Mouse (Mus musculus): Measurements from ENCODE around the gene Rab37. TPM values are rescaled to one million over a fixed set of nuclear protein-coding genes. Genes with fewer than 3 reads are reported as not detected.

Gene Rab37
- polyA plus RNA-seq, 1 experiment: 44.4 TPM

GRCm38 (mm10) chr11:115172825-115173287 lies 81.6 kb downstream of the Rab37 start:
- H3K27me3 ChIP-seq (ENCODE audit: control insufficient read depth, insufficient read depth, low read length): no peaks in the 10 kb centered on the region
- no peak overlapping the region for H3K4me3 ChIP-seq (replicated peaks; ENCODE audit: insufficient read depth, low read depth, low read length)
- 63% methylated on average over 4 of the region's 4 CpGs for WGBS
- peaks cover 23% of the 10 kb centered on the region for H3K4me1 ChIP-seq (ENCODE audit: control insufficient read depth, insufficient read depth, low read length)
- TF ChIP-seq POLR2A (IDR thresholded peaks at IDR 0.05; ENCODE audit: borderline replicate concordance, insufficient read depth, low read length) (no peak), CTCF (IDR thresholded peaks at IDR 0.05; ENCODE audit: borderline replicate concordance, insufficient read depth, low read depth, low read length) (no peak)
- H3K27ac ChIP-seq (ENCODE audit: insufficient read depth, low read length): no peak overlapping the region
- DNase-seq: no peak

GRCm38 (mm10) chr11:115173549-115174339 lies 82.5 kb downstream of the Rab37 start:
- Histone ChIP-seq H3K27ac (ENCODE audit: insufficient read depth, low read length) (no peak overlapping the region), H3K27me3 (ENCODE audit: control insufficient read depth, insufficient read depth, low read length) (no peaks in the 10 kb centered on the region), H3K4me1 (ENCODE audit: control insufficient read depth, insufficient read depth, low read length) (peaks cover 23% of the 10 kb centered on the region), H3K4me3 (replicated peaks; ENCODE audit: insufficient read depth, low read depth, low read length) (no peak overlapping the region)
- WGBS: 44% methylated on average over 16 of the region's 16 CpGs
- TF ChIP-seq POLR2A (IDR thresholded peaks at IDR 0.05; ENCODE audit: borderline replicate concordance, insufficient read depth, low read length) (no peak), CTCF (IDR thresholded peaks at IDR 0.05; ENCODE audit: borderline replicate concordance, insufficient read depth, low read depth, low read length) (no peak)
- no peak for DNase-seq

GRCm38 (mm10) chr11:115176399-115177190 lies 85.4 kb downstream of the Rab37 start:
- H3K4me1 ChIP-seq (ENCODE audit: control insufficient read depth, insufficient read depth, low read length): peaks cover 19% of the 10 kb centered on the region
- TF ChIP-seq POLR2A (IDR thresholded peaks at IDR 0.05; ENCODE audit: borderline replicate concordance, insufficient read depth, low read length) (no peak), CTCF (IDR thresholded peaks at IDR 0.05; ENCODE audit: borderline replicate concordance, insufficient read depth, low read depth, low read length) (no peak)
- H3K4me3 ChIP-seq (replicated peaks; ENCODE audit: insufficient read depth, low read depth, low read length): no peak overlapping the region
- no peaks in the 10 kb centered on the region for H3K27me3 ChIP-seq (ENCODE audit: control insufficient read depth, insufficient read depth, low read length)
- H3K27ac ChIP-seq (ENCODE audit: insufficient read depth, low read length): no peak overlapping the region
- WGBS: 74% methylated on average over 24 of the region's 24 CpGs
- DNase-seq: no peak

DNA sequence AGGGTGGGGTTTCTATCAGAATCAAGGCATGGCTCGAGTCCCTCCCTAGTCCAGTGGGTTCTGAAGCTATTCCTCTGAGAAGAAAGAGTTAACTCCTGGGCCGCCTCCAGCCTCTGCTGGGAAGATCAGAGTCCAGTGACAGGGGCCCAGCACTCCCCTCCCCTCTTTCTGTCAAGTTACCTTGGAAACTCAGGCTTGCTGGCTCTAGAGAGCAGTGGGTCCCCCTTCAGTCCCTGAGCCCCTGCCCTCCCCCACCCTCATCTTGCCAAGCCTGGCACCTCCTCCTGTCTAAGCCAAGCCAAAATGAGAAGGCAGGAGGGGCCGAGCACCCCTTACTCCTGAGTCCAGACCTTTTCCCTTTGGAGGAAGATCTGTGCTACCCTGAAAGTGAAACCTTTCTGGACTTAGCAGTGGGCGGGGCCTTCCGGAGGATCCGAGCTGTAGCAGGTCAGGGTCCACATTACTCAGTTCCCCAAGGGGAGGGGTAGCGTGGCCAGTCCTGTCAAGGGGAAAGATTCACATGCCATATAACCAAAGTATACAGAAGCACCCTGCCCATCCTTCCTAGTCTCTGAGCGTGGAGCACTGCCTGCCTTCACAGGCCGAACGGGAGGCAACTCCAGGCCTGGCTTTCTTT lies 86.4 kb downstream of the Rab37 start:
- no peak overlapping the region for H3K27ac ChIP-seq (ENCODE audit: insufficient read depth, low read length)
- DNase-seq: no peak
- WGBS: 47% methylated on average over 10 of the region's 10 CpGs
- H3K4me1 ChIP-seq (ENCODE audit: control insufficient read depth, insufficient read depth, low read length): peaks cover 16% of the 10 kb centered on the region
- no peak overlapping the region for H3K4me3 ChIP-seq (replicated peaks; ENCODE audit: insufficient read depth, low read depth, low read length)
- no peaks in the 10 kb centered on the region for H3K27me3 ChIP-seq (ENCODE audit: control insufficient read depth, insufficient read depth, low read length)
- TF ChIP-seq CTCF (IDR thresholded peaks at IDR 0.05; ENCODE audit: borderline replicate concordance, insufficient read depth, low read depth, low read length) (no peak), POLR2A (IDR thresholded peaks at IDR 0.05; ENCODE audit: borderline replicate concordance, insufficient read depth, low read length) (no peak)

GRCm38 (mm10) chr11:115178766-115179165 lies 87.5 kb downstream of the Rab37 start:
- H3K27me3 ChIP-seq (ENCODE audit: control insufficient read depth, insufficient read depth, low read length): no peaks in the 10 kb centered on the region
- no peak overlapping the region for H3K4me3 ChIP-seq (replicated peaks; ENCODE audit: insufficient read depth, low read depth, low read length)
- H3K27ac ChIP-seq (ENCODE audit: insufficient read depth, low read length): no peak overlapping the region
- no peak for DNase-seq
- WGBS: 27% methylated on average over 2 of the region's 2 CpGs
- peaks cover 13% of the 10 kb centered on the region for H3K4me1 ChIP-seq (ENCODE audit: control insufficient read depth, insufficient read depth, low read length)
- no peak for TF ChIP-seq POLR2A (IDR thresholded peaks at IDR 0.05; ENCODE audit: borderline replicate concordance, insufficient read depth, low read length)
- TF ChIP-seq CTCF (IDR thresholded peaks at IDR 0.05; ENCODE audit: borderline replicate concordance, insufficient read depth, low read depth, low read length): no peak

DNA sequence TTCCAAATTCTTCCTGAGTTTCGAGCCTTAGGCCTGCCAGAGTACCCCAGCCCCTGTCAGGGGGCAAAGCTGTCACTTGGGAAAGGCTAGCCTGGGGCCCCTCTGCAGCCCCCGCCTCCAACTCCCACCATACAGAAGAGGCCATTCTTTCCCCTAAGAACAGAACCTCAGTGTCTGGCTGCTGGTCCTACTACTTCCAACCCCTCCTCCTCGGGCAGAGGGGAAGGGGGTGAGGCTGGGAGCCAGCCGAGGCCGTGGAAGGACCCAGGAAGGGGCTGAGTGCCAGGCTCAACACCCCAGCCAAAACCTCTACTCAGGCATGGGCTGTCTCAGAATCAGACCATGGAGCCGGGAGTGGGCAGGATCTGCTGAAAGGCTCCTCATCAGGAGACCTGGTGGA lies 88.0 kb downstream of the Rab37 start:
- DNase-seq: no peak
- Histone ChIP-seq H3K27ac (ENCODE audit: insufficient read depth, low read length) (no peak overlapping the region), H3K4me1 (ENCODE audit: control insufficient read depth, insufficient read depth, low read length) (peaks cover 9% of the 10 kb centered on the region), H3K4me3 (replicated peaks; ENCODE audit: insufficient read depth, low read depth, low read length) (no peak overlapping the region), H3K27me3 (ENCODE audit: control insufficient read depth, insufficient read depth, low read length) (no peaks in the 10 kb centered on the region)
- TF ChIP-seq POLR2A (IDR thresholded peaks at IDR 0.05; ENCODE audit: borderline replicate concordance, insufficient read depth, low read length) (no peak), CTCF (IDR thresholded peaks at IDR 0.05; ENCODE audit: borderline replicate concordance, insufficient read depth, low read depth, low read length) (no peak)
- WGBS: 20% methylated on average over 6 of the region's 6 CpGs

DNA sequence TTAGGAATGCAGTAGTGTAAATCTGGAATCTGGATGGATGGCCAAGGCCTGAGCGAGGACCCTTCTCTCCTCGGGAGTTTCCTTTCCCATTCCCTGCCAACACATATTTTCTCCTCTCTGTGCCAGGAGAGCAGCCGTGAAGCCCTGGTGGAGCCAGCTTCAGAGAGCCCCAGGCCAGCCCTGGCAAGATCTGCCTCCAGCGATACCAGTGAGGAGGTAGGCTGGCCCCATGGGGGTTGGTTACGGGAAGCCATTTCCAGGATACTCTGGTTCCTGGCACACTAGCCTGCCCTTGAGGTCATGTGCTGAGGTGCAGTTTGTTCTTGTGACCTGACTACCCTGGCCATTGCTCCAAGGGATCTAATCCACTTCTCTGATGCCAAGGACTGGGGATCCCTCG lies 88.7 kb downstream of the Rab37 start:
- TF ChIP-seq CTCF (IDR thresholded peaks at IDR 0.05; ENCODE audit: borderline replicate concordance, insufficient read depth, low read depth, low read length): no peak
- TF ChIP-seq POLR2A (IDR thresholded peaks at IDR 0.05; ENCODE audit: borderline replicate concordance, insufficient read depth, low read length): no peak
- Histone ChIP-seq H3K27ac (ENCODE audit: insufficient read depth, low read length) (peak overlapping the region; percentile 32; the same call in 1 of the 2 replicates), H3K4me3 (replicated peaks; ENCODE audit: insufficient read depth, low read depth, low read length) (no peak overlapping the region), H3K27me3 (ENCODE audit: control insufficient read depth, insufficient read depth, low read length) (no peaks in the 10 kb centered on the region), H3K4me1 (ENCODE audit: control insufficient read depth, insufficient read depth, low read length) (peaks cover 3% of the 10 kb centered on the region)
- WGBS: 12% methylated on average over 6 of the region's 6 CpGs
- no peak for DNase-seq
